Mouse (Mus musculus): ENCODE results near the gene Scgb1b2.

- TF ChIP-seq POLR2A (IDR thresholded peaks at IDR 0.05; ENCODE audit: insufficient read length, low read depth) (no peak), MYOD1 (IDR thresholded peaks at IDR 0.05; ENCODE audit: control insufficient read depth in 1 of 3, insufficient read length in 2 of 3, low read depth in 2 of 3) (no peak), TCF12 (IDR thresholded peaks at IDR 0.05; ENCODE audit: insufficient read depth, poor library complexity, severe bottlenecking) (no peak), USF1 (IDR thresholded peaks at IDR 0.05; ENCODE audit: low read depth) (no peak), MYOG (IDR thresholded peaks at IDR 0.05; ENCODE audit: control insufficient read depth in 1 of 3, insufficient read depth in 1 of 3, insufficient read length in 2 of 3, low read depth in 2 of 3) (no peak)
Measured at GRCm38 (mm10) chr7:31290208-31290607, 1.4 kb downstream of the Scgb1b2 start, which contains the start of gene Scgb2b2.
